Mouse (Mus musculus): ENCODE results near the gene Fasn.

GRCm38 (mm10) chr11:120795756-120796613 lies 28.4 kb downstream of the Fasn start, which contains the start of gene Dus1l:
- peak; percentile 64 for TF ChIP-seq CEBPB (IDR thresholded peaks at IDR 0.05; ENCODE audit: low read depth)
- TF ChIP-seq CTCF (IDR thresholded peaks at IDR 0.05; ENCODE audit: control insufficient read depth, insufficient read depth, insufficient read length) = no peak
- TF ChIP-seq USF1 (IDR thresholded peaks at IDR 0.05; ENCODE audit: low read depth) = peak; percentile 13
- peak; percentile 83 for TF ChIP-seq MAX (IDR thresholded peaks at IDR 0.05)

All from C2C12 (cell line).